Mouse (Mus musculus) bone marrow, adult 2 months (tissue): ENCODE results near the gene Cdk8.

Experiments used
- CTCF ChIP-seq: fragments of 200-500 bp; IDR thresholded peaks from 2 replicates; pipeline ENCODE4 v1.5.1; 2011; ENCODE audit warnings: low read length, control low read depth; ENCODE audit not compliant: control insufficient read depth, insufficient read depth
- POLR2A ChIP-seq: fragments of 200-500 bp; IDR thresholded peaks from 2 replicates; pipeline ENCODE4 v1.6.1; 2011; ENCODE audit warnings: low read depth, mild to moderate bottlenecking, control low read depth, low read length, borderline replicate concordance; ENCODE audit not compliant: control insufficient read depth

GRCm38 (mm10) chr5:146232056-146232675 lies 1.1 kb downstream of the Cdk8 start:
- no peak for TF ChIP-seq POLR2A
- TF ChIP-seq CTCF = no peak
